Mouse (Mus musculus) limb, embryonic 15.5 days (tissue): ENCODE measurements at regions not wholly inside any gene's neighbourhood (a gene's known extent, or its start where the extent isn't known, plus 50 kb on each side); places are given as distances from the start of the nearest gene placed in this dataset.

Experiments
- ATAC-seq: fragments of 200-750 bp; cut with Nextera tagmentation; 2 replicates; pipeline ENCODE4 v1.8.0; 2017; ENCODE audit warnings: low read depth, moderate TSS enrichment; ENCODE audit not compliant: insufficient number of reproducible peaks, low FRiP score, low TSS enrichment
- H3K27ac ChIP-seq: fragments of 300-500 bp; sonication (generic); 2 replicates; pipeline ENCODE4 v1.5.1; 2015; ENCODE audit warnings: moderate library complexity, mild to moderate bottlenecking, inconsistent platforms
- H3K27me3 ChIP-seq: fragments of 300-500 bp; sonication (generic); 2 replicates; pipeline ENCODE4 v1.6.1; 2015; ENCODE audit warnings: inconsistent platforms
- H3K36me3 ChIP-seq: fragments of 300-500 bp; sonication (generic); 2 replicates; pipeline ENCODE4 v1.6.1; 2015; ENCODE audit warnings: inconsistent platforms
- H3K4me1 ChIP-seq: fragments of 300-500 bp; sonication (generic); 2 replicates; pipeline ENCODE4 v1.6.1; 2015; ENCODE audit warnings: inconsistent platforms
- H3K4me2 ChIP-seq: fragments of 300-500 bp; sonication (generic); 2 replicates; pipeline ENCODE4 v1.6.1; 2015; ENCODE audit warnings: mild to moderate bottlenecking, inconsistent platforms
- H3K4me3 ChIP-seq: fragments of 300-500 bp; sonication (generic); 2 replicates; pipeline ENCODE4 v1.5.1; 2015; ENCODE audit warnings: mild to moderate bottlenecking, inconsistent platforms
- H3K9ac ChIP-seq: fragments of 300-500 bp; sonication (generic); 2 replicates; pipeline ENCODE4 v1.6.1; 2015; ENCODE audit warnings: inconsistent platforms
- H3K9me3 ChIP-seq: fragments of 300-500 bp; sonication (generic); 2 replicates; pipeline ENCODE4 v1.6.1; 2016; ENCODE audit warnings: inconsistent platforms
- WGBS: fragments of 180-500 bp; shearing (Covaris S2); methylation state at CpG from one replicate; pipeline ENCODE4 v1.1.7; 2015; 5-methylcytosine and 5-hydroxymethylcytosine counted together

DNA sequence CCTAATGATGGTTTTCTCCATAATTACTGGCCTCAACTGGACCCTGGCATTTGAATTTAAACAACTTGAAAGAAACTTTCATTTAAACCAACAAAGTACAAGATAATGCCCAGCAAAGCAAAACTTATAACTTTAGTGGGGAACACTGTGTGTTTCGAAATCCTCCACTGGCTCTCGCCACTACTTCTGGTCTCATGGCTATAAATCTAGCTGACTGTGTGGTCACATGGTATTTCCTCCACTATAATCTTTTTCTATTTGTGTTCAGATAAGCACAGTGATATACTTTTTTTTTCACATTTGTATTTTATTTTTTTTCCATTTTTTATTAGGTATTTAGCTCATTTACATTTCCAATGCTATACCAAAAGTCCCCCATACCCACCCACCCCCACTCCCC, 62.6 kb upstream of the Gm21897 start:
- ATAC-seq = no peak
- Histone ChIP-seq H3K4me3 (no peak overlapping the region), H3K4me2 (no peak overlapping the region), H3K36me3 (no peaks in the 10 kb centered on the region), H3K27ac (no peak overlapping the region), H3K9ac (no peak overlapping the region), H3K9me3 (no peaks in the 10 kb centered on the region), H3K4me1 (peaks cover 22% of the 10 kb centered on the region), H3K27me3 (no peaks in the 10 kb centered on the region)
- 81% methylated on average over 2 of the region's 2 CpGs for WGBS

DNA sequence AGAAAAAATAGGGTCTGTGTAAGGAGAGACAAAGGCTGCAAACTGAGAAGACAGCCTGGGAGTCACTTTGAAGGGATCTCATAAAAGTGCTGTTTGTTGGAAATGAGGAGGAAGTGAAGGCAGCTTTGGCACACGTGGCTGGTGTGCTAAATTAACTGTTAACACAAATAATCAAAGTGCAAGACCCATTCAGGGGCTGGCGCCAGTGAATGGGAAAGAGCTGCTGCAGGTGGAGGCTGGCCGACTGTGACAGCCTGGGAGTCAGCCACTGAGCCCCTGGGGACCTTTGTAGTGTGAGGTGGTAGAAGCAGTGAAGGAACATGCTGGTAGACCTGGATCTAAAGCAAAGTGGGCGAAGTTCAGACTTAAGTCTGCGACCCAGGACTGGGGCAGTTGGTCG, 57.8 kb upstream of the Gm21897 start:
- no peak for ATAC-seq
- H3K4me3 ChIP-seq = no peak overlapping the region
- peaks cover 14% of the 10 kb centered on the region for H3K4me1 ChIP-seq
- H3K9ac ChIP-seq = no peak overlapping the region
- H3K27me3 ChIP-seq = no peaks in the 10 kb centered on the region
- no peak overlapping the region for H3K4me2 ChIP-seq
- H3K27ac ChIP-seq = no peak overlapping the region
- H3K36me3 ChIP-seq = no peaks in the 10 kb centered on the region
- no peaks in the 10 kb centered on the region for H3K9me3 ChIP-seq
- WGBS = 42% methylated on average over 6 of the region's 6 CpGs

DNA sequence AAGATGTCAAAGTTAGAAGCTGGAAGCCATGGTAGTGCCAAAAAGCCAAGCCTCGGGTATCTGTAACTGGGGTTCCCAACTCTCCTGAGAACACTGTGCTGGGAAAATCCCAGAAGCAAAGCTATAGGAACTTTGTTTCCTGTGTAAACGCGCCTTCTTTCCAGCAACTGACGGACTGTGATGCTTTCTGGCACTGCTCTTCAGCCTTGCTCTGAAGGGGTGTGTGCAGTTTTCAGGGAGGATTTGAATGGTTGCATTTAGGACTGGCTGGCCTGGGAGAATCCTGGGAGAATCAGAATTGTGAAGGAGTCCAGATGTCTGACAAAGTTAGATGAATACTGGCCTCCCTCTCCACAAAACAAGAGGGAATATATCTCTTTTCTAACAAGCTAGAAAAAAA, 57.2 kb upstream of the Gm21897 start:
- ATAC-seq = no peak

More for the DNA sequence above, 57.2 kb upstream of the Gm21897 start:
- H3K4me2 ChIP-seq = no peak overlapping the region
- 0 out of 2 replicates have a peak overlapping the region, but pooled peaks have one; percentile 28 for H3K27ac ChIP-seq
- no peaks in the 10 kb centered on the region for H3K9me3 ChIP-seq
- H3K27me3 ChIP-seq = no peaks in the 10 kb centered on the region
- no peaks in the 10 kb centered on the region for H3K36me3 ChIP-seq
- H3K9ac ChIP-seq = no peak overlapping the region
- no peak overlapping the region for H3K4me3 ChIP-seq
- peaks cover 14% of the 10 kb centered on the region for H3K4me1 ChIP-seq
- WGBS = 51% methylated on average over 4 of the region's 4 CpGs
